Mouse (Mus musculus): Measurements from ENCODE around the gene Ing3. TPM values are rescaled to one million over a fixed set of nuclear protein-coding genes. Genes with fewer than 3 reads are reported as not detected.

The Ing3 gene
- 13.4 TPM for polyA plus RNA-seq (2014; fragmentation: Illumina TruSeq; extraction: RNeasy Lipid Tissue Mini Kit (QIAGEN cat#74804); ENCODE audit: insufficient read depth, low read depth, low replicate concordance)

GRCm38 (mm10) chr6:21949226-21949731, at the start of gene Ing3:
Gene Ing3, plus strand, starts transcription at chr6:21949571.

GRCm38 (mm10) chr6:21985732-21986540, 36.6 kb downstream of the Ing3 start, which contains the start of gene Cped1:
Gene Cped1, plus strand, starts transcription at chr6:21985916.

Other genes with a start within 250 kb of the Ing3 start
- 40.6 TPM for gene Tspan12, start 97.1 kb upstream of the Ing3 start, polyA plus RNA-seq (2014; fragmentation: Illumina TruSeq; extraction: RNeasy Lipid Tissue Mini Kit (QIAGEN cat#74804); ENCODE audit: insufficient read depth, low read depth, low replicate concordance)
- gene Cped1, start 36.3 kb downstream of the Ing3 start, polyA plus RNA-seq (2014; fragmentation: Illumina TruSeq; extraction: RNeasy Lipid Tissue Mini Kit (QIAGEN cat#74804); ENCODE audit: insufficient read depth, low read depth, low replicate concordance) = 25.2 TPM

All from lung, adult 10 weeks (tissue).